Mouse (Mus musculus): ENCODE measurements around the gene Mapkap1. TPM values are rescaled to one million over a fixed set of nuclear protein-coding genes. Genes with fewer than 3 reads are reported as not detected.

The Mapkap1 gene
- total RNA-seq, 2 experiments from 2014 or later: 9.2 to 17.5 TPM

GRCm38 (mm10) chr2:34623181-34623580, 216.6 kb downstream of the Mapkap1 start:
- ATAC-seq (replicated peaks; ENCODE audit: low FRiP score, poor library complexity, severe bottlenecking): no peak

- ATAC-seq (replicated peaks; ENCODE audit: low FRiP score, poor library complexity, severe bottlenecking): no peak
These were observed 217.5 kb downstream of the Mapkap1 start for GRCm38 (mm10) chr2:34624076-34624475.

- no peak for ATAC-seq (replicated peaks; ENCODE audit: low FRiP score, poor library complexity, severe bottlenecking)
These were observed 221.0 kb downstream of the Mapkap1 start for GRCm38 (mm10) chr2:34627328-34628226.

GRCm38 (mm10) chr2:34628903-34629540, 222.5 kb downstream of the Mapkap1 start:
- no peak for ATAC-seq (replicated peaks; ENCODE audit: low FRiP score, poor library complexity, severe bottlenecking)

GRCm38 (mm10) chr2:34629758-34630157, 223.2 kb downstream of the Mapkap1 start:
- no peak for ATAC-seq (replicated peaks; ENCODE audit: low FRiP score, poor library complexity, severe bottlenecking)

- no peak for ATAC-seq (replicated peaks; ENCODE audit: low FRiP score, poor library complexity, severe bottlenecking)
These were observed 223.9 kb downstream of the Mapkap1 start for GRCm38 (mm10) chr2:34630445-34630844.

- no peak for ATAC-seq (replicated peaks; ENCODE audit: low FRiP score, poor library complexity, severe bottlenecking)
These were observed 225.5 kb downstream of the Mapkap1 start for GRCm38 (mm10) chr2:34632051-34632450.

- no peak for ATAC-seq (replicated peaks; ENCODE audit: low FRiP score, poor library complexity, severe bottlenecking)
These were observed 228.9 kb downstream of the Mapkap1 start for GRCm38 (mm10) chr2:34635249-34636165.

- no peak for ATAC-seq (replicated peaks; ENCODE audit: low FRiP score, poor library complexity, severe bottlenecking)
These were observed 232.5 kb downstream of the Mapkap1 start for GRCm38 (mm10) chr2:34638955-34639650.

GRCm38 (mm10) chr2:34639725-34640124, 233.2 kb downstream of the Mapkap1 start:
- no peak for ATAC-seq (replicated peaks; ENCODE audit: low FRiP score, poor library complexity, severe bottlenecking)

- ATAC-seq (replicated peaks; ENCODE audit: low FRiP score, poor library complexity, severe bottlenecking): no peak
These were observed 235.8 kb downstream of the Mapkap1 start for GRCm38 (mm10) chr2:34642351-34642750.

- peak; percentile 50 for ATAC-seq (replicated peaks; ENCODE audit: low FRiP score, poor library complexity, severe bottlenecking)
These were observed 238.3 kb downstream of the Mapkap1 start for GRCm38 (mm10) chr2:34644571-34645526.

- ATAC-seq (replicated peaks; ENCODE audit: low FRiP score, poor library complexity, severe bottlenecking): peak; percentile 95
These were observed 239.4 kb downstream of the Mapkap1 start for GRCm38 (mm10) chr2:34645851-34646540.

GRCm38 (mm10) chr2:34646541-34646865, 239.9 kb downstream of the Mapkap1 start:
- no peak for ATAC-seq (replicated peaks; ENCODE audit: low FRiP score, poor library complexity, severe bottlenecking)

GRCm38 (mm10) chr2:34647410-34647809, 240.8 kb downstream of the Mapkap1 start:
- no peak for ATAC-seq (replicated peaks; ENCODE audit: low FRiP score, poor library complexity, severe bottlenecking)

- ATAC-seq (replicated peaks; ENCODE audit: low FRiP score, poor library complexity, severe bottlenecking): no peak
These were observed 261.2 kb downstream of the Mapkap1 start for GRCm38 (mm10) chr2:34667820-34668219.

GRCm38 (mm10) chr2:34668440-34669191, 262.0 kb downstream of the Mapkap1 start:
- no peak for ATAC-seq (replicated peaks; ENCODE audit: low FRiP score, poor library complexity, severe bottlenecking)

Data from erythroid progenitor cell, adult 5-6 weeks (primary cell).